Mouse (Mus musculus): ENCODE measurements around the gene Zfp809. TPM values are rescaled to one million over a fixed set of nuclear protein-coding genes. Genes with fewer than 3 reads are reported as not detected.

The Zfp809 gene
- polyA plus RNA-seq, 1 experiment from 2014 or later: 18.4 TPM

DNA sequence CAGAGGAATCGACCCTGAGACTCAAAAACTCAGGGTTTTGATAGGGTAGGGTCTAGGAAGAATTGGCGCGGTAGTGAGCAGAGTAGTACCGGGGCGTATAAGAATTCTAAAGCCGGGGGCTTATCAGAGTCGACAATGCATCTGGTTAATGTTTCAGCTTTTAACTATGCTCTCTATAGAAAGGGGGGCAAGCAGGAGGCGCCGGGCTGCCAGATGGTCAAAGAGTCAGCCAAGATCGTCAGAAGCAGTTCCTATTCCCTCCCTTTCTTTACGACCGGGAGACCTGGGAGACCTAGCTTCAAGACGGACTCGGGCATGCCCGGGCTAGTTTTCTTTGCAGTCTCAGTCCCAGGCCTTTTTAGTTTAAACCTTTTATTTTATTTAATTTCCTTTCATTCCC, 1.3 kb downstream of the Zfp809 start:
- H3K4me1 ChIP-seq: 0 out of 2 replicates have a peak, but pooled peaks cover 4% of the 10 kb centered on the region
- no peak overlapping the region for H3K27ac ChIP-seq (replicated peaks)

GRCm38 (mm10) chr9:22229386-22230026, 4.0 kb downstream of the Zfp809 start:
- no peak for ATAC-seq (ENCODE audit: insufficient number of reproducible peaks, low FRiP score, low TSS enrichment, low read depth)
- Histone ChIP-seq H3K9me3 (replicated peaks) (no peaks in the 10 kb centered on the region), H3K4me3 (replicated peaks) (no peak overlapping the region), H3K36me3 (no peaks in the 10 kb centered on the region), H3K27me3 (no peaks in the 10 kb centered on the region), H3K9ac (no peak overlapping the region), H3K4me1 (0 out of 2 replicates have a peak, but pooled peaks cover 4% of the 10 kb centered on the region), H3K4me2 (replicated peaks) (no peak overlapping the region), H3K27ac (replicated peaks) (no peak overlapping the region)
- 96% methylated on average over 7 of the region's 7 CpGs for WGBS

More for the DNA sequence above, 1.3 kb downstream of the Zfp809 start:
- Histone ChIP-seq H3K27me3 (no peaks in the 10 kb centered on the region), H3K9me3 (replicated peaks) (no peaks in the 10 kb centered on the region), H3K9ac (no peak overlapping the region), H3K4me2 (replicated peaks) (no peak overlapping the region), H3K36me3 (no peaks in the 10 kb centered on the region), H3K4me3 (replicated peaks) (no peak overlapping the region)
- WGBS: 90% methylated on average over 15 of the region's 15 CpGs
- ATAC-seq (ENCODE audit: insufficient number of reproducible peaks, low FRiP score, low TSS enrichment, low read depth): no peak

- no peaks in the 10 kb centered on the region for H3K9me3 ChIP-seq (replicated peaks)
- no peak overlapping the region for H3K4me2 ChIP-seq (replicated peaks)
- WGBS: 94% methylated on average over 3 of the region's 3 CpGs
Observed at GRCm38 (mm10) chr9:22230061-22230460, 4.5 kb downstream of the Zfp809 start.

GRCm38 (mm10) chr9:22230556-22230955, 5.0 kb downstream of the Zfp809 start:
- H3K4me1 ChIP-seq: 0 out of 2 replicates have a peak, but pooled peaks cover 4% of the 10 kb centered on the region
- peaks cover 8% of the 10 kb centered on the region; the same call in 1 of the 2 replicates for H3K36me3 ChIP-seq
- no peaks in the 10 kb centered on the region for H3K27me3 ChIP-seq
- H3K9me3 ChIP-seq (replicated peaks): no peaks in the 10 kb centered on the region
- no peak for ATAC-seq (ENCODE audit: insufficient number of reproducible peaks, low FRiP score, low TSS enrichment, low read depth)
- H3K27ac ChIP-seq (replicated peaks): no peak overlapping the region
- H3K9ac ChIP-seq: no peak overlapping the region
- H3K4me2 ChIP-seq (replicated peaks): no peak overlapping the region
- no peak overlapping the region for H3K4me3 ChIP-seq (replicated peaks)

More at GRCm38 (mm10) chr9:22230061-22230460, 4.5 kb downstream of the Zfp809 start:
- Histone ChIP-seq H3K9ac (no peak overlapping the region), H3K4me1 (0 out of 2 replicates have a peak, but pooled peaks cover 4% of the 10 kb centered on the region), H3K27me3 (no peaks in the 10 kb centered on the region), H3K36me3 (peaks cover 3% of the 10 kb centered on the region; the same call in 1 of the 2 replicates), H3K4me3 (replicated peaks) (no peak overlapping the region), H3K27ac (replicated peaks) (no peak overlapping the region)
- no peak for ATAC-seq (ENCODE audit: insufficient number of reproducible peaks, low FRiP score, low TSS enrichment, low read depth)

GRCm38 (mm10) chr9:22240001-22240400, 14.5 kb downstream of the Zfp809 start:
- Histone ChIP-seq H3K4me2 (replicated peaks) (no peak overlapping the region), H3K27me3 (no peaks in the 10 kb centered on the region), H3K27ac (replicated peaks) (no peak overlapping the region), H3K9ac (no peak overlapping the region), H3K4me1 (no peaks in the 10 kb centered on the region), H3K9me3 (replicated peaks) (peaks cover 8% of the 10 kb centered on the region; the same call in 1 of the 2 replicates), H3K36me3 (peaks cover 88% of the 10 kb centered on the region), H3K4me3 (replicated peaks) (no peak overlapping the region)
- WGBS: 94% methylated on average over 4 of the region's 4 CpGs
- ATAC-seq (ENCODE audit: insufficient number of reproducible peaks, low FRiP score, low TSS enrichment, low read depth): no peak

- Histone ChIP-seq H3K4me2 (replicated peaks) (no peak overlapping the region), H3K9me3 (replicated peaks) (peaks cover 27% of the 10 kb centered on the region), H3K27me3 (no peaks in the 10 kb centered on the region), H3K9ac (no peak overlapping the region), H3K4me1 (no peaks in the 10 kb centered on the region), H3K36me3 (peaks cover 89% of the 10 kb centered on the region), H3K27ac (replicated peaks) (no peak overlapping the region), H3K4me3 (replicated peaks) (no peak overlapping the region)
- ATAC-seq (ENCODE audit: insufficient number of reproducible peaks, low FRiP score, low TSS enrichment, low read depth): no peak
- WGBS: 86% methylated on average over 2 of the region's 2 CpGs
Observed at GRCm38 (mm10) chr9:22244242-22244641, 18.7 kb downstream of the Zfp809 start.

DNA sequence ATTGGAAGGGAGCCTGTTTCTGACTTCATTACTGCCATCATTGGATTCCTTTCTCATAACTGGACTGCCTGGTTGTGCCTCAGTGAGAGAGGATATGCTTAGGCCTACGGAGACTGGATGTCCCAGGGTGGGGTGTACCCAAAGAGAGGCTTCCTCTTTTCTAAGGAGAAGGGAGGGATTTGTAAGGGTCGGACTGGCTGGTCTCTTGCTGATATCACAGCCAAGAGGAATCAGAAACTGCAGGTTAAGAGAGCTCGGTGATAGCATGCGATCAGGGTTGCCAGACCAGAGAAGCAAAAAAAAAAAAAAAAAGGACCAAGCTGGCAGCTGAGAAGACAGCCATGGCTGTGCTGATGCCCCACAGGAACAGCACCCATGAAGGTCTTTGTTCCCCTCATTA, 31.1 kb downstream of the Zfp809 start:
- Histone ChIP-seq H3K27me3 (no peaks in the 10 kb centered on the region), H3K36me3 (peaks cover 39% of the 10 kb centered on the region), H3K4me1 (0 out of 2 replicates have a peak, but pooled peaks cover 5% of the 10 kb centered on the region), H3K9me3 (replicated peaks) (peaks cover 6% of the 10 kb centered on the region; the same call in 1 of the 2 replicates), H3K4me2 (replicated peaks) (no peak overlapping the region), H3K27ac (replicated peaks) (no peak overlapping the region), H3K9ac (no peak overlapping the region), H3K4me3 (replicated peaks) (no peak overlapping the region)
- WGBS: 92% methylated on average over 4 of the region's 4 CpGs
- ATAC-seq (ENCODE audit: insufficient number of reproducible peaks, low FRiP score, low TSS enrichment, low read depth): no peak

DNA sequence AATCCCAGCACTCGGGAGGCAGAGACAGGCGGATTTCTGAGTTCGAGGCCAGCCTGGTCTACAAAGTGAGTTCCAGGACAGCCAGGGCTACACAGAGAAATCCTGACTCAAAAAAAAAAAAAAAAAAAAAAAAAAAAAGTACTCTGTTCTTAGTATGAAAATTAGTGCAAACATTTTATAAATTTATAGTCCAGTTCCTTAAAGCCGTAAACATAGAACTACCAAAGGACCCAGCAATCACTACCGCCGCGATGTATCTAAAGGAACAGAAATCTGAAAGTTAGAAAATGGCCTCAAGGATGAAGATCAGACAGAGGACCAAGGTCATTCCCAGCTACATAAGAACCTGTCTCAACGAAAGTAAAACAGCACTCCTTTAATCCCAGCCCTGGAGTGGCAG, 33.3 kb downstream of the Zfp809 start:
- no peak overlapping the region for H3K27ac ChIP-seq (replicated peaks)
- H3K4me2 ChIP-seq (replicated peaks): peak overlapping the region; percentile 59
- WGBS: 83% methylated on average over 8 of the region's 8 CpGs

DNA sequence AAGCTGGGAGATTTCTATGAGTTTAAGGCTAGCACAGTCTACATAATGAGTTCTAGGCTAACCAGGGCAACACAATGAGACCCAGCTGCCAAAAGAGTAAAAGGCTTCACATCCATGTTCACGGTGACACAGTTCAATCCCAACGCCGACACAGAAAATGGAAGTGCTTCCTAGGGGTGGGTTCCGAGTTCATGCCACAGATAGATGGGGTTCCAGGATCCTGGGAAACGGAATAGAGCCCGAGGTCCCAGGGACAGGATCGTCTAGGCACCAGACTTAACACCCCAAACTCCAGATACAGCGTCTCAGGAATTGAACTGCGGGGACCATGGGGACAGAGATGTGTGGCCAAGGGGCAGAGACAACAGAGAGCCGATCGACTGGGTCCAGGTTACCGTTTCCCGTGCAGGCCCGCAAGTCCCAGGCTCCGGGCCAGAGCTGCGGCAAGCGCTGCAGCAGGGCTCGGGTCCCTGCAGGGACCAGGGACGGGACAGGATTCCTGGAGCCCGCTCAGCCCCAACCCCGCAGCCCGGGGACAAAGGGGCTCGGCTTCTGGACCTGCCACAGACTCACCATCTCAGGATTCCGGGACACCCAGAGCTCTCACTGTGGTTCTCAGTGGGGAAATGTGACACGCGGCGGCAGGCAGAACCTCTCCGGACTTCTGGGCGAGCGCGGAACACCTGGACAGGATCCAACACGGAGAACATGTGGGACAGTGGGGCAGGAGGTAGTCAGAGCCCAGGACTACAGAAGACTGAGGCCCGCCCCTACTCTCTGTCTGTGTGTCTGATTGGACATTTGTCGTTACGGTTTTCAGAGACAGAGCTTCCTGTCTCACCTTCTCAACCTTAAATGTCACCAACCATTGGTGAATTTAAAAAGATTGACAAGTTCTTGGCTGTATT, 33.9 kb downstream of the Zfp809 start, which contains the start of gene Zfp599:
Gene Zfp599, minus strand, starts transcription at position 712 of the 908 bp plus-strand sequence.
- Histone ChIP-seq H3K4me3 (replicated peaks) (peak within 1 kb of the TSS; percentile 61), H3K36me3 (peaks cover 15% of the 10 kb centered on the region), H3K4me1 (0 out of 2 replicates have a peak, but pooled peaks cover 5% of the 10 kb centered on the region), H3K9me3 (replicated peaks) (peaks cover 6% of the 10 kb centered on the region; the same call in 1 of the 2 replicates), H3K4me2 (replicated peaks) (peak within 1 kb of the TSS; percentile 59), H3K27me3 (no peaks in the 10 kb centered on the region), H3K9ac (peak within 1 kb of the TSS; percentile 37), H3K27ac (replicated peaks) (no peak within 1 kb of the TSS)
- ATAC-seq (ENCODE audit: insufficient number of reproducible peaks, low FRiP score, low TSS enrichment, low read depth): peak; percentile 89
- 2% methylated on average over 35 of the region's 35 CpGs for WGBS

More for the DNA sequence above, 33.3 kb downstream of the Zfp809 start:
- Histone ChIP-seq H3K4me1 (0 out of 2 replicates have a peak, but pooled peaks cover 5% of the 10 kb centered on the region), H3K36me3 (peaks cover 21% of the 10 kb centered on the region), H3K27me3 (no peaks in the 10 kb centered on the region), H3K9me3 (replicated peaks) (peaks cover 6% of the 10 kb centered on the region; the same call in 1 of the 2 replicates), H3K4me3 (replicated peaks) (peak overlapping the region; percentile 61), H3K9ac (no peak overlapping the region)
- no peak for ATAC-seq (ENCODE audit: insufficient number of reproducible peaks, low FRiP score, low TSS enrichment, low read depth)

DNA sequence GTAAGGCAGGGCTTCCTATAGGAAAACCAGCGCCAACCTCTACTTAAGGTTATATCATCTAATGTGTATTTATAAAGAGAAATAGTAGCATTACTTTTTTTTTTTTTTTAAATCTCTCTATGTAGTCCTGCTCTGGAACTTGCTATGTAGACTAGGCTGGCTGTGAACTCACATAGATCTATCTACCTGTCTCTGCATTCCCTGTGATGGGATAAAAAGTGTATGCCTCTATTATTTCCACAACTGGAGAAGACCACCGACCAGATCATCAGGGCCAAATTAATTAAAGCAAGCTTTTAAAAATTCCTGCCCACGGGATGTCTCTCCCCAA, 34.5 kb downstream of the Zfp809 start:
- Histone ChIP-seq H3K4me2 (replicated peaks) (peak overlapping the region; percentile 59), H3K9ac (no peak overlapping the region), H3K9me3 (replicated peaks) (peaks cover 6% of the 10 kb centered on the region; the same call in 1 of the 2 replicates), H3K36me3 (peaks cover 13% of the 10 kb centered on the region), H3K27me3 (no peaks in the 10 kb centered on the region), H3K4me3 (replicated peaks) (peak overlapping the region; percentile 61), H3K27ac (replicated peaks) (no peak overlapping the region), H3K4me1 (0 out of 2 replicates have a peak, but pooled peaks cover 5% of the 10 kb centered on the region)
- no peak for ATAC-seq (ENCODE audit: insufficient number of reproducible peaks, low FRiP score, low TSS enrichment, low read depth)
- 23% methylated on average over 3 of the region's 3 CpGs for whole genome bisulfite sequencing

GRCm38 (mm10) chr9:22261594-22261993, 36.1 kb downstream of the Zfp809 start:
- Histone ChIP-seq H3K36me3 (no peaks in the 10 kb centered on the region), H3K4me1 (0 out of 2 replicates have a peak, but pooled peaks cover 5% of the 10 kb centered on the region), H3K4me3 (replicated peaks) (no peak overlapping the region), H3K9ac (no peak overlapping the region), H3K9me3 (replicated peaks) (no peaks in the 10 kb centered on the region), H3K27ac (replicated peaks) (no peak overlapping the region), H3K4me2 (replicated peaks) (no peak overlapping the region), H3K27me3 (no peaks in the 10 kb centered on the region)
- 74% methylated on average over 1 of the region's 1 CpGs for WGBS
- ATAC-seq (ENCODE audit: insufficient number of reproducible peaks, low FRiP score, low TSS enrichment, low read depth): no peak

Measured in embryonic facial prominence, embryonic 15.5 days (tissue).